Mouse (Mus musculus) cerebellum, adult 11-12 months (tissue): ENCODE results near the gene Ache.

ENCODE experiments used
- DNase-seq: peaks from one replicate; pipeline ENCODE4 v3.0.0; 2022

The Ache gene

DNA sequence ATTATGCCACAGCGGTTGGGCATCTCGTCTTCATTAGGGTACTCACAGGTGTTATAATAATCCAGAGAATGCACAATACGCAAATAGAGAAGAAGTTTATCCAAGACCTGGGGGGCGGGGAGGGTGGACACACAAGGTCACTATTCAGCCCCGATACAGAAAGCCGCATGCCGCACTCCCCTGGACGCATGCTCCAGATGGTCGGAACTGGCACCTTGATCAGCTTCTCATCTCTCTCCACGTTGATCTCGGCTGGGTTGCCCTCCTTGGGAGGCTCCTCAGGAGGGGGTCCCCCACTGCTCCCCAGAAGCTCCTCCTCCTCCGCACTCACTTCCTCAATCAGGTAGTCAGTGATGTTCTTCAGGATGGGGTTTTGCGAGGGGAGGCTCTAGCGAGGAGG is 9.8 kb downstream of the Ache start:
- DNase-seq: peak; percentile 39

DNA sequence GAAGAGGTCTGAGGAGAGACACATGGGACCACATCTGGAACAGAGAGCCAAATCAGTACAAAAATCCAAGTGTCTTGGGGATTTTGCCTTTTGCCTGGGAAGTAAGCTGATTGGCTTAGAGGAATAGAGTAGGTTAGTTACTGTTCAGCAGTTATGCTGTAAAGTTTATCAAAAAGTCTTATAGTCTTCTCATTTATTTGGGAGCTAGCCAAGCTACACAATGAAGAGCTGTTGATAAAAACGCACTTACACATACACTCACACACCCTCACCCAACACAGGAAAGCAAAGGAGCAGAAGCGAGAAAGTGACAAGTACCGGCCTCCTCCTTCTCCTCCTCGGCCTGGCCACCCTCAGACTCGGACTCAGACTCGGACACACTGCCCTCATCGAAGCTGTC is 11.9 kb downstream of the Ache start:
- DNase-seq: no peak

DNA sequence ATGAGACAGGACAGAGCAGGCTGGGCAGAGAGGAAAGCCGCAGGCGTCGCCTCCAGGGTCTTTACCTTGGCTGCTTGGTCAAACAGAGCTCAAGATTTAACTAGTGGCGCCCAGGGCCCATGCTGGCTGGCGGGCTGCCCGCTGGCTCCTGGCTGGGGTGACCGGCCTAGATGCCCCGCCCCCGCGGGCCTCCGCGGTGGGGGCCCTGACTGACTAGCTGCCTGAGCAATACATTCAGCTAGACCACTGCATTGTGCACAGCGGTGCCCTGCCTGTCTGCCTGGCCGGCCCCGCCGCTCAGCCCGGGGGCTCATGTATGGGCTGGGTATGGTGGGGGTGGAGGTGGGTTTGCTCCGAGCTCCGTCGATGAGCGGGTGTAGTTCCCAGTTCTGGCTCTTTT is 13.9 kb downstream of the Ache start:
- DNase-seq: peak; percentile 45

DNA sequence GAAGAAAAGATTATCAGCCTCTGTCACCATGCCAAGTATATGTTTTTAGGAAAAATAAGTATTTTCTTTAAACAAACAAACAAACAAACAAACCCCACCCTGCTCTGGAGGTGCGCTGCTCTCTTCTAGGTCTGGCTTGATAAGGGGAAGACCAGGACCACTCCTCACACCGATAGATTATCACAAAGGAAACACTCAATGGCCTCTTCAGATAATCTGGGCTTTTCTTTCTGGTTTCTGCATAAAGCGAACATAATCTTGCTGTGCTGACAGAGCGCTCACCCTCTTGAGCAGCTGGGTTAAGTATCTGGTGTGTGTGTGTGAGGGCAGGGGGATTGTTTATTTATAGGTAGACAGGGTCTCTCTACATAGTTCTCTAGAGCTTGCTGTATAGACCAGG is 16.3 kb downstream of the Ache start:
- DNase-seq: no peak

DNA sequence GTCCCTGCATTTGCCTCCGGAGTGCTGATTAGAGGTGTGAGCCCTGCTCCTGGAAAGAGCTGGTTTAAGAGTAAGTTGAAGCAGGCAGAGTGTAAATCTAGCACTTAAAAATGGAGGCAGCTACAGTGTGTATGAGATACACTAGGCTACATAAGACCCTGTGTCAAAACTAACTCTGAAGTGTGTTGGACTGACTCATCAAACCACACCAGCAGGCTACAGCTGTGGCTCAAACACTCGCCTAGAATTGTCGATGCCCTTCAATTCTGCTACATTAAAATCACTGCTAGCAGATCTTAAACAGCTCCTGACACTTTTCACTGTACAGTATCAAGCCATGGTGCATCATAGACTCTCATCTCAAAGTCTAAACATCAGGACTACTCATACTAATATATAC is 16.8 kb downstream of the Ache start:
- DNase-seq: no peak

DNA sequence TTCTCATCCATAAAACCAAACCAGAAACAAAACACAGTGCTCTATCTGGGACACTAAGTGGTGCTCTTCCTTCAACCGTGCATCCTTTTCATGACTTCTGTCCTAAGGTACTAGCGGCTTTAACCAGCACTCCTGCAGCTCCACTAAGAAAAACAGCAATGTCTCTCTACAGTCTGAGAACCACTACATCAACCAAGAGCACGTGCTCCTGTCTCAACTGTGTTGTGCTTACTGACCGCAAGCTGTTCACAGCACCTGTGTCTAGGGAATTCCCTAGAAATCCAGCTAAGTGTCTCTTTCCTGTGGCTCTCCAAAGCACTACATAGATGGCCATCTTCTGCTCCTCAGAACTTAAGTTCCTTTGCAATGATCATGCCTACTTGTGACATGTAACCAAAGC is 17.5 kb downstream of the Ache start:
- no peak for DNase-seq

DNA sequence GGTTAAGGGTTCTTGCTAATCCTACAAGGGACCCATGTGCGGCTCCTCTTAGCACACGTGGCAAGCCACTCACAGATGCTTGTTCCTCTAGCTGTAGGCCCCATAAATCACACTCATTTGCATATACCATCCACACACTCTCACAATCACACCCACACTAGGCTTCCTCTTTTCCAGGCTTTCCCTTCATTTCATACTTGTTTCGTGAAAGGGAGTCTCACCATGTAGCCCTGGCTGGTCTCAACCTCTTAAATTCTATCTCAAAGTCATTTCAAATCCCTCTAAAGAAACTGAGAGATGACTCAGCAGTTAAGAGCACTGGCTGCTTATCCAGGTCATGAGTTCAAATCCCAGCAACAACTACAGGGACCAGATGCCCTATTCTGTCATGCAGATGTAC is 18.5 kb downstream of the Ache start:
- DNase-seq: no peak

DNA sequence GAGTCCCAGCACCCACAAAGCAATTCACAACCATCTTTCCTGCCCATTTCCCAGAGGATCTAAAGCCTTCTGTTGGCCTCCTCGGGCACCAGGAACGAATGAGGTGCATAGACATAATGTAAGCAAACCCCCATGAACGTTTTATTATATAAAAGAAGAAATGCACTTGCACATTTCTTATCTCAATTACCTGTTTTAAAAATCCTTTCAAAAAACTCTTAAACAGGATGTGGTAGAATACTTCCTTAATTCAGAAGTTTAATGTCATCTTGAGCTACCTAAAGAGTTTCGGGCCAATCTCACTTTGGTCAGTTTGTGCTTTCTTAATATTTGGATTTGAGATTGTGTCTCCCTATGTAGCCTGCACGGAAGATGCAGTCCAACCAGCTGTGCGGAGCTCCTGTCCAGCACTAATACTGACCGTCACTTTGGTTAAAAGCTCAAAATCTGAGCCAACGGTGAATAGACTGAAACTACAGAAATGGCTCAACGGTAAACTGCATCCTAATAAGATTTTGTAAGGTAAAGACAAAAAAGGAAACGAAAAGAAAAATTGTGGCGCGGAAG is 19.2 kb downstream of the Ache start:
- no peak for DNase-seq

DNA sequence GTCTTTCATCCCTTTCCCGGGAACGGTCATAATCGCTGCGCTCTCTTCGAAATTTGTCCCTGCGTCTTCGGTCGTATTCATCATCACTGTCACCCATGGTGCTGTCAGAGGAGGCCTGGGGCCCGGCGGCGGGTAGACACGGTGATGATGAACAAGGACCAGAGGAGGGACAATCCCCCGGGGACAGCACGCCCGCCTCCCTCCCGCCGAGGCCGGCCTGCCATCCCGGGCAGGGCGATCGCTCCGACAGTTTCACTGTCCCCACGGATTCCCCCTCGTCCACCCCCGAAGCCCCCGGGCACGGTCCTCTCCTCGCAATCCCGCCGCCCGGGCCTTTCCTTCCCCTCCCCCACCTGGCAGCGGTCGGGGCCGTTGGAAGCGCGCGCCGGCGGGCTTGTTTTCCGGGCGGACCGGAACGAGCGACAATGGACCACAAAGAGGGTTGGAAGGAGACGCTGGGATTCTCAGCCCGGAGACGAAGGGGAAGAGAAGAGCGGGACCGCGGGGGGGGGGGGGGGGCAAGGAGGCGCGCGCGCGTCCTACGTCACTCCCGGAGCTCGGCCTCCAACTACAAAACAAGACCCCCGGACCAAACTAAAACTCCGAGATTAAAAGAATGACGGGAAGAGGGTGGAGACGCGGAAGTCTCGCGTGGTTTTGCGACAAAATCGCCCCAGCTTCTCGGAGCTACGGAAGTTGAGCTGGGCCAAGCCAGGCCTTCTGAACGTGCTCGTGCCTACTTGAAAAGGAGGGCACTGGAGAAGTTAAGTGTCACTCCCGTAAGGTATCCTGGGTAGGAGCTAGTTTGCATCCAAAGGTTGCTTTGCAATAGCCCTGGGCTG is 20.0 kb downstream of the Ache start, which contains the start of gene Srrt:
Gene Srrt, minus strand, starts transcription at position 604 of the 842 bp plus-strand sequence.
- peak; percentile 91 for DNase-seq

DNA sequence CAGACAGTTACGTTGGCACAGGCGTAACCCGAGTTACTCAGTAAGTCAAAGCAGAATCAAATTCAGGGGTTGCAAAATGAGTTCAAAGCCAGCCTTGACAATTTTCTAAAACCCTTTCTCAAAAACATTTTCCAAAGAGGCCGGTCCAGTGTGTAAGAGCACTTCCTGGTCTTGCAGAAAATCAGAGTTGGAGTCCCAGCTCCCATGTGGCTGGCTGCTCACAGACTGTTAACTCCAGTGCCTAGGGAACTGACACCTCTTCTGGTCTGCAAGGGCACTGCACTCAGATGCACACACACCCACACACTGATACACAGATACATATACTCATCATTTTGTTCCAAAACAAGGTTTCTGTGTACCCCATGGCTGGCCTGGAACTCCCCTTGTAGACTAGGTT is 21.0 kb downstream of the Ache start:
- DNase-seq: no peak

DNA sequence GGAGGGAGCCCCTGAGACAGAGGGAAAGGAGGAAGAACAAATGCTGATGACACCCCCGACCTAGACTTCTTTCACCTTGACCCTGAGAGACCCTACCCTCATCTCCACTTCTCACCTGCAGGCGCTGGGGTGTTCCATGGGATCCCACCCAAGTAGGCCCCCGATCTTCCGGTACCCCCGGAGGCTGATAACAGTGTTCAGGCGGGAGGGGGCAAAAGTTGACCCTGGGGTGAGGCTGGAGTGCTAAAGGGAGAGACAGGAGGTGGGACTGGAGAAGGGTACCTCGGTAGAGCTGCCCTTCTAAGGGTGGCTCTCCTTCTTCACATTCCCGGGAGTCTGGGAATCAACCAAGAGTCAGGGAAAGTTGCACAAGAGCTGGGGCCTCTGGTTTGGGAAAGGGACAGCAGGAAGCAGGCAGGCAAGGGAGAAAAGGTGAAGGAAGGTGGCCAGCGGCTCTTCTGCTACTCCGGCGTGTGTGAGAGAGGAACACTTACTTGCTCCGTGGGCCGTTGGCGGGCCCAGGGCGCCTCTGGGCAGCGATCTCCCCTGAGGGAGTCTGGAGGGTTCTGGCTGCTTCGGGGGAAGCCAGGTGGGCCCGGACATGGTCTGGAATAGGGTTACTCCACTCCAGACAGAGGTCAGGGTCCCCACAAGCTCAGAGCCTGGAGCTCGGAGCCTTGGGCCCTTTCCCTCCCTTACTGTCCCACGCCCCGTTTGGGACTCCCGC is 26.3 kb downstream of the Ache start:
- no peak for DNase-seq

DNA sequence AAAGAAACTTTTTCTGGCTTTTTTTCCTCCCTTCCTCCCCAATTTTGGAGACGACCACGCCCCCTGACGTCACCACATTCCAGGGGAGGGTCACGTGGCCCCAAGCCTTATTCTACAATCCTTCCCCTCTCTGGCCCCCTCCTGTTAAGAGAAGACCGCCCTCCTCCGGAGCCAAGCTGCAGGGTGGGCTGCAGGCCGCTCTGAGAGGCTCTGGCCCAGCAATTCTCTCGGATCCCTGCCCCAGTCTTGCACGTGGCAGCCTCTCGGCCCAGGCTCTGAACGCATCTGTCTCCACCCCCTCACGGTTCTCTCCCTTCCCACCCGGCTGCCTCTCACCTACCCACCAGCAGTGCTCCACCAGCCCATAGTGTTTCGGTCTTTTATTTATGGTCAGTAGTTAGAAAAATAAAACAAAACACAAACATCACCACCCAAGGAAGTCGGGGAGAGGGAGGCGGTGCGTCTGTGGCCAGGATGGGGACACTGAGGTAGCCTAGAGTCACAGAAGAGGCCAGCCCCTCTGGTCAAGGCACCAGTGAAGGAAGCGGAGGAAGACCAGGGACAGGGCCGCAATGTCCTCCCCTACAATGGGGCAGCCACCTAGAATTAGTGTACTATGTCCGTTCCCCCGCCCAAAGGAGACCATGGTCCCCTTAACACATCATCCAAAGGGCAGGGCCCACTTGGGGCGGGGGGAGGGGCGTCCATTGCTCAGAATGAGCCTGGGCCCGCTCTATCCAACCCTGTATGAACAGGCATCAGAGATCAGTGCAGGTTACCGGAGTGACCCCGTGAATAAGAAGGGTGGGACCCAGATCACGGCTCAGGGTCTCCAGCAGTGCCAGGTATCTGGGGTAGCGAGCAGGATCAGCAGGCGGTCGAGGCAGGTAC is 27.1 kb downstream of the Ache start, which contains the start of gene Trip6:
Gene Trip6, minus strand, starts transcription at position 212 of the 891 bp plus-strand sequence.
- DNase-seq: no peak

DNA sequence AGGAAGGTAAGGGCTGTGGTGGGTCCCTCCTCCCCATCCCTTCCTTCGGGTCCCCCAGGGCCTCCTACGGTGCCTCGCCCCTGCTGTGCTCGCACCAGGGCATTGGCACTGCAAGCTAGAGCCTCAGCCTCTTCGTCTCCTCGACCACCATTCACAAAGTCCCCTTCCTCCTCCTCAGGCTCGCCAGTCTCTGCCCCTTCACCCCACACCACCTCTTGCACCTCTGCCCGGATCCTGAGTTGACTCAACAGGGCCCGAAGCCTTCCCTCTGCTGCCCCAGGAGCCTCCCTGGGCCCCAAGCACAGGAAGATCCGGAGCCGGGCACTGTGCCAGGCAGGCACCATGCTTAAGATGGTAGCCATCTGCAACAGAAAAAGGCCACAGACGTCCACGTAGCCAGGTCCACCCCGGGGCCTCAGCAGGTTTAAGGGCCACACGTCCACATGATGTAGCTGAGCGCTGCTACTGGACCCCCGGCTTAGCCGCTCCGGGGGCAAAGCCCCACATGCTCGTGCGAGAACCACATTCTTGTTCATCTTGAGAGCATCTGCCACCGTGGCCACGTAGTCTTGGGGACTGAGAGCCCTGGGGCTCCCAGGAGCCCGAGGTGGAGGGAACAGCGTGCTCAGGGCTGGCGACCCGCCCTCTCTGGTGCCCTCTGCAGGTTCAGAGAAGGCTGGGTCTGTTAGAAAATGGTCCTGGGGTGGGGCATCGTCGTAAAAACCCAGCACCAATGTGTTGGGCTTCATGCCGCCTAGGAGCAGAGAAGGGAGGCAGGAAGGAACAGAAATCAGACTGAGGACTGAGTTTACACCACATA is 28.0 kb downstream of the Ache start:
- no peak for DNase-seq

DNA sequence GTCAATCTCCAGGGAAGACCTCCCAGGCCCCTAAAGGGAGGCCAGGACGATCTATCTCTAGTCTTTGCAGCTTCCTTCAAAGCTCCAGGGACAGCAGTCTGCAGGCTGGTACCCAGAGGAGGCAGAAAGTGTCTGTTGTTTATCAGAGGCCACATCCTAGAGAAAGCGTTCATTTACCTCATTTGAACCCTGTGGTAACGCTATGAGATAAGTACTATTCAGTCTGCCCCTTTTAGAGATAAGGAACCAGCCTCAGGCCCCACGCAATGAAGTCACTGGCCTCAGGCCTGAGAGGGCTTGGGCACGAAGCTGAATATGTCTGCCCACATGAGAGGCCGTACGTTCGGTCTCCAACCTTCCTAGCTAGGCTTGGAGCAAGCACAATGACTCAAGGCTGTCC is 30.0 kb downstream of the Ache start:
- no peak for DNase-seq

DNA sequence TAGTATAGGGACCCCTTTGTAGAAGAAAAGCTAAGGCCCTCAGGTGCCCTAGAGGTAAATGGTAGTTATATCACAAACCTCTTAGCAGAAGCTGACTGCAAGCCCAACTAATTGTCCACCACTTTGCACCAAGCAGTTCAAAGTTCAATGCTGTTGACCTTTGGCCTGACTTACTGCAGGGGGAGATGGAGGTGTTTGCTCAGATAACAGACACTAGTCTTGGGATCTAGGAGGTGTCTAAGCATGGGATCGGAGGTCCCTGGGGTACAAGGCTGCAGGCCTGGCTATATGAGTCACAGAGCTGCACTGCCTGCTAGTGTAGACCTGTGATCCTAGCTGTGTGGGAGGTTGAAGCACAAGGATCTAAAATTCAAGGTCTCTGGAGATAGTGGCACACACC is 31.3 kb downstream of the Ache start:
- DNase-seq: no peak

DNA sequence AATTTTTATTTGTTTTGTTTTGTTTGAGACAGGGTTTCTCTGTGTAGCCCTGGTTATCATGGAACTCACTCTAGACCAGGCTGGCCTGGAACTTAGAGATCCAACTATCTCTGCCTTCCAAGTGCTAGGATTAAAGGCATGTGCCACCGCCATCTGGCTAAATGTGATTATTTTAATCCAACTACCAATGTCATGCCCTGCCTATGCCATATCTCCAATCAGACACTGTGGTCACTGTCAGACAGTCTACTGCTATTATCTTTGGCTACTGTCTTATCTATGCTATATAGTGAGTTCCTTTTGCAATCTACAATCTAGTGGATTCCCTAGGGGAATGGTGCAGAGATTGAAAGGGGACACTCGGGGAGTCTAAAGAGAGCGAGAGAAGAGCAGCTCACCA is 33.7 kb downstream of the Ache start:
- no peak for DNase-seq

DNA sequence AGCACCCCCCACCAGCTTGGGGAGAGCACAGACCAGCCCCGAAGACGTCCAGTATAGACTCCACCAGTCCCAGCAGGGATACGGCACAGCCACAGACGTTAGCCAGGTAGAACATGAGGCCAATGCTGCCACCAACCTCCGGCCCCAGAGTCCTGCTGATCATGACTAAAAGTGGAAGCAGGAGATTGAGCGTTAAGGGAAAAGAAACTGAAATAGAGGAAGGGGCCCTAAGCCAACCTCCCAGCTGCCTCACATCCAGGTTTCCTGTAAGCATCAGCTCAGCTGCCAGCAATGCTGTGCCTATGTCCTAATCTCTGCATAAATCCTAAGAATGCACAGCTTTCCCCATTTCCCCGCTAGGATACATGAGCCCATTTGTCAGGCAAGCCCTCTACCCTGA is 43.6 kb downstream of the Ache start:
- DNase-seq: no peak

DNA sequence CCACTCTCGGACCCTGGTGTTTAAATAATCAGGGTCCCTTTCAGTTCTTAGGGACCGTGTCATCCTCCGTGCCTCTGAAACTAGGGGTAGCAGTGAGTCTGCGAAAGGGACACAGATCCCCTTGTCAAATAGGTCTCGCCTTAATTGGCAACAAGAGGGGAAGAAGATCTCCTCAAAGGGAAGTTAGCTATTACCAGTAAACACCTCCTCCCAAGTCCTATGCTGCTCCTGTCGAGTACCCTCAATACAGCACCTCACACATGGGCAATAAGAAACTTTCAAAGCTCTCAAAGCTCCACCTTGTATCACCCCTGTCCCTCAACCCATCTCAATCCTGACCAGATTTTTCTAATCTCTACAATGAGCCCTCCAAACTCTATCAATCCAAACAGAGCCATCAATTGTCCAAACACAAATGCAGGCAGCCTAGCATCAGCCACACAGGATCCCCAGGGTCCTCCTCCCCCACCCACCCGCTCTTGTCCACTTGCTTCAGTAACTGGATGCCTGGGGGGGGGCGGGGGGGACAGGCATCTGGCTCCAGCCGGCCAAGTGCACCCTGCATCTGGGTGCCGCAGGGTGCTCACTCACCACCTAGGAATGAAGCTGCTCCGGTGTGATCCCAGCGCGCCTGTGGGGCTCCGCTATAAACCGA is 45.7 kb downstream of the Ache start:
- DNase-seq: no peak

DNA sequence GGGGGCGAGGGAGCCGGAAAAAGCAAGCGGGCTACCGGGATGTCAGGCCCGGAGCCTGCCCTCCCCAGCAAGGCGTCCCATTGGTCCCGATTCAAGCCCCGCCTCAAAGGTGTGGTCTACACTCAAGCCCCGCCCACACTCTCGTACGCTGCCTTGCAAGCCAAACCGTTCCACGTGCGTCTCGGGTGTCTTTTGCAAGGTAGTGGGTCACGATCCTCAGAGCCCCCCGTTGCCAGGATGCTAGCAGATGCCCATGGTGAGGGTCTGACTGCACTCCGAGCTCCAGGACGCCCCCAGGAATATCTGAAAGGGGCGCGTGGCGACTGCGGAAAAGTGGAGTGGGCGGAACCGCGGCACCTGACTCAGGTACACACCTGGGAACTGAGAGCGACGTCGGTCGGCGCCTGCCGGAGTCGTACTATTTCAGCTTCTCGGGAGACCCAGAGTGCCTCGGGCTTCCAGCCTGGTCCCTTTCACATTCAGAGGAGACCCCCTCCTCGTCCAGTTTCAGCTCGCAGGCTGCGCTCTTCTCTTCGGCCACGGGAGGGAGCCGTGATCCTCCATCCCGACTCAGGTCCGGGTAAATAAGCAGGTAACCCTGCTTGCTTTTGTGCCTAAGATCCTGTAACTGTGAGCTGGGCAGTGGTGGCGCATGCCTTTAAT is 46.3 kb downstream of the Ache start, which contains the start of gene Slc12a9:
Gene Slc12a9, minus strand, starts transcription at position 86 of the 663 bp plus-strand sequence.
- peak; percentile 93 for DNase-seq

DNA sequence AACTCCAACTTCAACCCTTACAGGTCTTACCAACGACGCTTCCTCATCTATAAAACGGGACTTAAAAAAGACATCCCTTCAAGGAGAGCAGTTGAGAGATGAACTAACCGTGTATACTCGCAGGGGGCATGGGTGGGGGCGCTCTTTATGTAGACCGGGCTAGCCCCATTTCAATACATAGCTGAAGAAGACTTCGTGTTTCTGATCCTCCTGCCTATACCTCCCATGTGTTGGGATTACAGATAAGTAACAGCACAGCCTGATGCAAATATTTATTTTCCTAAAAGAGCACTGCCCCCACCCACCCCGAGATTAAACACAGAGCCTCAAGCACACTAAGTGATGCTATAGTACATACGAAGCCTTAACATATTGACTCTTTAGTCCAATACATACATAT is 47.0 kb downstream of the Ache start:
- no peak for DNase-seq

DNA sequence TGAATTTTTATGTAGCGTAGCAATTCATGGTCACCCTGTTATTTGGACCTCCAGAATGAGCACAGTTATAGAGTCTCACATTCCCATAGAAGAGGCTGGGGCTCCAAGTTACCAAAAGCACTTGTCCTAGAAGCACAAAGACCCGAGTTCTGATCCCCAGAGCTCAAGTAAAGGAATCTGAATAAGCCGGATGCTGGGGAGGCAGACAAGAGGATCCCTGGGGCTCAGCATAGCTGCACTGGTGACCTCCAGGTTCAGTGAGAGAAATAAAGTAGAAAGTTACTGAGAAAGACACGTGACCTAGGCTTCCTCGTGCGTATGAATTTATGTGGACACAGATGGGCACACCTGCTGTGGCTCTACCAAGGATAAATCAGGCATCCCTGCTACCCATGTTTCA is 47.7 kb downstream of the Ache start:
- no peak for DNase-seq
